Mouse (Mus musculus) brain, embryonic 14.5 days (tissue): Measurements from ENCODE around the gene Taok2.

Experiments used
- CTCF ChIP-seq: fragments of 200-500 bp; IDR thresholded peaks from 2 replicates; pipeline ENCODE4 v1.5.1; 2012; ENCODE audit warnings: inconsistent platforms, mild to moderate bottlenecking, moderate library complexity, borderline replicate concordance; ENCODE audit not compliant: insufficient read depth, insufficient read length; ENCODE audit errors: extremely low read depth
- POLR2A ChIP-seq: fragments of 200-500 bp; IDR thresholded peaks from 2 replicates; pipeline ENCODE4 v1.6.1; 2012; ENCODE audit warnings: mild to moderate bottlenecking, inconsistent platforms, borderline replicate concordance; ENCODE audit not compliant: poor library complexity, insufficient read depth, insufficient read length, severe bottlenecking; ENCODE audit errors: extremely low read depth

GRCm38 (mm10) chr7:126833294-126833693 lies 51.2 kb downstream of the Taok2 start:
- TF ChIP-seq POLR2A (no peak), CTCF (no peak)
